Mouse (Mus musculus) olfactory bulb, adult 2 months (tissue): ENCODE results near the gene Psmd13. TPM values are rescaled to one million over a fixed set of nuclear protein-coding genes. Genes with fewer than 3 reads are reported as not detected.

Experiments used
- H3K27ac ChIP-seq: fragments of 200-500 bp; 2 replicates; pipeline ENCODE4 v1.5.1; 2012; ENCODE audit warnings: low read depth, low read length; ENCODE audit not compliant: insufficient read depth
- H3K4me1 ChIP-seq: fragments of 200-500 bp; 2 replicates; pipeline ENCODE4 v1.6.1; 2012; ENCODE audit warnings: low read length; ENCODE audit not compliant: control insufficient read depth, insufficient read depth
- H3K4me3 ChIP-seq: fragments of 200-500 bp; 2 replicates; pipeline ENCODE4 v1.5.1; 2012; ENCODE audit warnings: mild to moderate bottlenecking, low read depth, low read length, moderate library complexity; ENCODE audit not compliant: insufficient read depth
- CTCF ChIP-seq: fragments of 200-500 bp; IDR thresholded peaks from 2 replicates; pipeline ENCODE4 v1.5.1; 2012; ENCODE audit warnings: low read depth, mild to moderate bottlenecking, low read length, moderate library complexity; ENCODE audit not compliant: insufficient read depth
- POLR2A ChIP-seq: fragments of 200-500 bp; IDR thresholded peaks from 2 replicates; pipeline ENCODE4 v1.6.1; 2012; ENCODE audit warnings: mild to moderate bottlenecking, low read depth, low read length, moderate library complexity; ENCODE audit not compliant: insufficient read depth
- WGBS: fragments of 180-500 bp; shearing (Covaris S2); methylation state at CpG from one replicate; pipeline ENCODE4 v1.1.7; 2018; 5-methylcytosine and 5-hydroxymethylcytosine counted together
- polyA plus RNA-seq: library from polyadenylated mRNA; stranded (reverse); fragments of >200 nt; gene quantifications from 2 replicates; pipeline ENCODE4 v1.2.4, GENCODE M21; 2012; ENCODE audit warnings: low replicate concordance; ENCODE audit not compliant: missing spikeins, insufficient read depth, insufficient read length

Gene Psmd13
- polyA plus RNA-seq, 1 experiment: not detected

- WGBS: 65% methylated on average over 9 of the region's 9 CpGs
- TF ChIP-seq POLR2A (no peak), CTCF (no peak)
- peak overlapping the region; percentile 71; the same call in 1 of the 2 replicates for H3K4me3 ChIP-seq
- peaks cover 32% of the 10 kb centered on the region for H3K4me1 ChIP-seq
- no peak overlapping the region for H3K27ac ChIP-seq
Measured at GRCm38 (mm10) chr7:140855181-140855580, 26.6 kb upstream of the Psmd13 start.

- WGBS: under 1% methylated on average over 51 of the region's 51 CpGs
- H3K27ac ChIP-seq: peak within 1 kb of the TSS; percentile 68
- H3K4me1 ChIP-seq: peaks cover 32% of the 10 kb centered on the region
- peak within 1 kb of the TSS; percentile 71 for H3K4me3 ChIP-seq
- TF ChIP-seq CTCF: no peak
- TF ChIP-seq POLR2A: peak; percentile 55; the same call in 1 of the 2 replicates
Measured at GRCm38 (mm10) chr7:140855860-140856784, 25.6 kb upstream of the Psmd13 start, which contains the start of gene Gm45785. Gene Gm45785 (minus strand): TSS chr7:140856331.

DNA sequence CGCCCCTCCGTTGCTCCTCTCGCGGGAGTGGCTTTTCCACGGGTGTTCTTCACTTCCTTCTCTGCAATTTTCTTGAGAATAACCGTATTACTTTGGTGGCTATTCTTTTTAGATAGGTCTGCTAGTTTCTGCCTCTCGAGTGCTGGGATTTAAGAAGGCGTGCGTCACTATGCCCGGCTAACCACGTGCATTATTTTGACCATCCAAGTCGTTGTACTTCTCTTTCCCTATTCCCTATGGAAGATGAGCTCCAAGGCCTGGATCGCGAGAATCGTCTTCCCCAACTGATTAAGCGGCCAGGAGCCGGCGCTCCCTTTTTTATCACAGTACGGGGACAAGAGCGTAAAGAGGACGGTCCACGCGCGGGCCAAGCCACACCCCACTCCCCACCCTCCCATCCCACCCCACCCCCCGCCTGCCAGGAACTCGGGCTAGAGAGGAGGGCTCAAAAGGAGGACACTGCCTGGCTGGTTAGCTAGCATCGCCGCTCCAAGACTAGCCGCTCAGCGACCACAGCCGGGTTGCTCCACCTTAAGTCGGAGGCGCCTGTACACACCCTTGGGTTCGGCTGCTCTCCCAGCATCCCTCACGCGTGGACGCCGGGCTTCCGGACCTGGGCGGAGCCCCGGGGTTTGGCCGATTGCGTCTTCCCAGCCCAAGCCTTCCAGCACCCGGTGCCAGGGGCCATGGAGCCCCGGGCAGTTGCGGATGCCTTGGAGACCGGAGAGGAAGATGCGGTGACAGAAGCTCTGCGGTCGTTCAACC lies 24.8 kb upstream of the Psmd13 start, which contains the start of gene Ric8a:
Gene Ric8a, plus strand, starts transcription at position 173 of the 765 bp plus-strand sequence.
- Histone ChIP-seq H3K4me3 (peak within 1 kb of the TSS; percentile 71), H3K27ac (peak within 1 kb of the TSS; percentile 68), H3K4me1 (peaks cover 32% of the 10 kb centered on the region)
- peak; percentile 64 for TF ChIP-seq POLR2A
- TF ChIP-seq CTCF: no peak
- WGBS: under 1% methylated on average over 50 of the region's 50 CpGs

- WGBS: 25% methylated on average over 40 of the region's 40 CpGs
- TF ChIP-seq CTCF: no peak
- no peak for TF ChIP-seq POLR2A
- H3K27ac ChIP-seq: peak within 1 kb of the TSS; percentile 68
- H3K4me1 ChIP-seq: peaks cover 32% of the 10 kb centered on the region
- peak within 1 kb of the TSS; percentile 71 for H3K4me3 ChIP-seq
Measured at GRCm38 (mm10) chr7:140857550-140858505, 23.9 kb upstream of the Psmd13 start, which contains the start of gene Bet1l. Gene Bet1l (minus strand): TSS chr7:140857577.

DNA sequence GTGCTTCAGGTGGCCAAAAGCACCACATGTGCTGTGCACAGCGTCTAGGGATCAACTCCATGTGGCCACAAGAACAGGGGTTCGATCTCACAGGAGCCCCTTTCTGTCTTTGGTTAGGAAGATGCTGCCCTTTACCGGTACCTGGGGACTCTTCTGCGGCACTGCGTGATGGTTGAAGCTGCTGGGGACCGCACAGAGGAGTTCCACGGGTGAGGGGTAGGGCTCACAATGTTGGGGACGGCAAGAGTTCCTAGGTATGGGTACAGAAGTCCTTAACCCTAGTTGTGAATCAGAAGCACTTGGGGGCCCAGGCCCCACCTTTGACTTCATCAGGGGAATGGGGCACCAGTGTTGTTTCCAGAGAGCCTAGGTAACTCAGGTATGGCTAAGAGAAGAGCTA lies 23.0 kb upstream of the Psmd13 start:
- TF ChIP-seq CTCF (no peak), POLR2A (no peak)
- Histone ChIP-seq H3K4me3 (peak overlapping the region; percentile 71; the same call in 1 of the 2 replicates), H3K4me1 (peaks cover 32% of the 10 kb centered on the region), H3K27ac (no peak overlapping the region)
- 94% methylated on average over 8 of the region's 8 CpGs for WGBS

DNA sequence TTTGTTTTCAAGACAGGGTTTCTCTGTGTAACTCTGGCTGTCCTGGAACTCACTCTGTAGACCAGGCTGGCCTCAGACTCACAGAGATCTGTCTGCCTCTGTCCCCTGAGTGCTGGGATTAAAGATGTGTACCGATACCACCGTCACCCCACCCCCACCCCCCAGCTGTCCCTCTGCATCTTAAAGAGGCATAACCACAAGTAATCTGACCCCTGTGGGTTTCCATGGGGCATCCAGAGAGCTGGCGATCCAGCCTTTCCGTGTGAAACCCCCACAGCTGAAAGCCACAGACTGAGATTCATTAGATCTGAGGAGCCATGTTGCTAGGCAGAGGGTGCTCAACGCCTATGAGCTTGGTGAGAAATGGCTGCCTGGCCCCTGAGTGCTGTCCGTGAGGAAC lies 21.8 kb upstream of the Psmd13 start:
- 79% methylated on average over 6 of the region's 6 CpGs for WGBS
- Histone ChIP-seq H3K4me1 (peaks cover 29% of the 10 kb centered on the region), H3K27ac (no peak overlapping the region), H3K4me3 (no peak overlapping the region)
- TF ChIP-seq CTCF (no peak), POLR2A (no peak)

GRCm38 (mm10) chr7:140860728-140861127 lies 21.0 kb upstream of the Psmd13 start:
- Histone ChIP-seq H3K27ac (no peak overlapping the region), H3K4me1 (peaks cover 22% of the 10 kb centered on the region), H3K4me3 (no peak overlapping the region)
- 86% methylated on average over 5 of the region's 5 CpGs for WGBS
- TF ChIP-seq POLR2A (no peak), CTCF (no peak)

GRCm38 (mm10) chr7:140864761-140865160 lies 17.0 kb upstream of the Psmd13 start:
- TF ChIP-seq CTCF (no peak), POLR2A (no peak)
- WGBS: 86% methylated on average over 12 of the region's 12 CpGs
- H3K27ac ChIP-seq: no peak overlapping the region
- no peak overlapping the region for H3K4me3 ChIP-seq
- no peaks in the 10 kb centered on the region; the same call in 1 of the 2 replicates for H3K4me1 ChIP-seq
